Mouse (Mus musculus): ENCODE data around the gene 4921504E06Rik.

- TF ChIP-seq CTCF (IDR thresholded peaks at IDR 0.05; ENCODE audit: borderline replicate concordance, control insufficient read depth, extremely low read depth, insufficient read depth, low read length, poor library complexity) = no peak
- no peak for TF ChIP-seq POLR2A (IDR thresholded peaks at IDR 0.05; ENCODE audit: control insufficient read depth, extremely low read depth, insufficient read depth, low read length, poor library complexity)
Observed at GRCm38 (mm10) chr2:19521662-19522061, 32.1 kb downstream of the 4921504E06Rik start.
